Mouse (Mus musculus) intestine, embryonic 15.5 days (tissue): ENCODE data around the gene Tmem259. TPM values are rescaled to one million over a fixed set of nuclear protein-coding genes. Genes with fewer than 3 reads are reported as not detected.

ENCODE experiments used
- ATAC-seq: fragments of 200-750 bp; cut with Nextera tagmentation; 2 replicates; pipeline ENCODE4 v1.8.0; 2017; ENCODE audit warnings: moderate TSS enrichment, moderate library complexity
- H3K27ac ChIP-seq: fragments of 300-500 bp; sonication (generic); 2 replicates; pipeline ENCODE4 v1.5.1; 2015; ENCODE audit warnings: mild to moderate bottlenecking, inconsistent platforms
- H3K27me3 ChIP-seq: fragments of 300-500 bp; sonication (generic); replicated peaks from 2 replicates; pipeline ENCODE4 v1.6.1; 2015; ENCODE audit warnings: inconsistent platforms
- H3K36me3 ChIP-seq: fragments of 300-500 bp; sonication (generic); 2 replicates; pipeline ENCODE4 v1.6.1; 2015; ENCODE audit warnings: inconsistent platforms
- H3K4me1 ChIP-seq: fragments of 300-500 bp; sonication (generic); replicated peaks from 2 replicates; pipeline ENCODE4 v1.6.1; 2015; ENCODE audit warnings: inconsistent platforms
- H3K4me2 ChIP-seq: fragments of 300-500 bp; sonication (generic); replicated peaks from 2 replicates; pipeline ENCODE4 v1.6.1; 2015; ENCODE audit warnings: mild to moderate bottlenecking, inconsistent platforms
- H3K4me3 ChIP-seq: fragments of 300-500 bp; sonication (generic); replicated peaks from 2 replicates; pipeline ENCODE4 v1.5.1; 2015; ENCODE audit warnings: inconsistent platforms
- H3K9ac ChIP-seq: fragments of 300-500 bp; sonication (generic); 2 replicates; pipeline ENCODE4 v1.6.1; 2015; ENCODE audit warnings: inconsistent platforms
- H3K9me3 ChIP-seq: fragments of 300-500 bp; sonication (generic); 2 replicates; pipeline ENCODE4 v1.6.1; 2016; ENCODE audit warnings: inconsistent platforms
- WGBS: fragments of 180-500 bp; shearing (Covaris S2); methylation state at CpG from one replicate; pipeline ENCODE4 v1.1.7; 2015; 5-methylcytosine and 5-hydroxymethylcytosine counted together
- polyA plus RNA-seq: library from polyadenylated mRNA; unstranded; fragments of >200 nt; fragmentation: Nextera tagmentation; extraction: Ambion mirVana; gene quantifications from 2 replicates; pipeline ENCODE4 v1.2.1, GENCODE M21; 2015

Gene Tmem259
- polyA plus RNA-seq, 1 experiment from 2014 or later = 18.1 TPM

DNA sequence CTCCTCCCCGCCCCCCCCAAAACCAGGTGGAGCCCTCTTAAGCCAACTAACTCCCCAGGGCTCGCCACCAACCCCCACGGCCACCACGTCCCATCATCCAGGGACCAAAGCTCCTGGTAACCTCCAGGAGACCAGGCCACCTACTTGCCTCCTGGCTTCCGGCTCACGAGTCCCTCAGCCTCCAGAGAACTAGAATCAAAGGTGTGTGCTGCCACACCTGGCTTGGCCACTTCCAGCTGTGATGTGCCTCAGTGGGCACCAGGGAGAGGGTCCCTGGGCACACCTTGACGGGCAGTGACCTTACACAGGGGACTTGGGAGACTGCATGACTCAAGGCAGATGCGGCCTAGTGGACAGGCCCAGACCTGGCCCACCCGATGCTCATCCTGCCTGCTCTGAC, 28.4 kb downstream of the Tmem259 start:
- Histone ChIP-seq H3K4me1 (0 out of 2 replicates have a peak, but pooled peaks cover 8% of the 10 kb centered on the region), H3K9me3 (no peaks in the 10 kb centered on the region), H3K9ac (0 out of 2 replicates have a peak overlapping the region, but pooled peaks have one; percentile 17), H3K4me2 (no peak overlapping the region), H3K36me3 (peaks cover 13% of the 10 kb centered on the region), H3K27me3 (no peaks in the 10 kb centered on the region), H3K27ac (0 out of 2 replicates have a peak overlapping the region, but pooled peaks have one; percentile 9), H3K4me3 (no peak overlapping the region)
- 74% methylated on average over 9 of the region's 9 CpGs for WGBS
- no peak for ATAC-seq

DNA sequence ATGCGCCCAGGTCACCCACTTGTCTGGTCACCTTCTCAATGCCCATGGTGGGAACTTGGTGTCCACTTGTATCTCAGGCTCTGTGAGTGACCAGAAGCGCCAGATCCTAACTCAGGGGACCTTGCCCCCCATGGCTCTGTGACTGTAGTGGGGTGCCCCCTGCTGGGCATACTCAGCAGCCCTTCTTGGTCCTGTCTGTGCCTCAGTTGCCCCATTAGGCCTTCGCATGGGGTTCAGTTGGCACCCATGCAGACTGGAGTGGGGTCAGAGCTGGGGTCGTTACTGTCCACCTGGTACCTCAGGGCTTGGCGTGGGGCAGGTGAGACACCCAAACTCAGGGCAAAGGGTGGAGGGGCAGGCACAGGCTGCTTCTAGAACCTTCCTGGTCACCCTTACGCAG, 30.2 kb downstream of the Tmem259 start:
- Histone ChIP-seq H3K36me3 (peaks cover 26% of the 10 kb centered on the region), H3K27me3 (no peaks in the 10 kb centered on the region), H3K9ac (no peak overlapping the region), H3K9me3 (no peaks in the 10 kb centered on the region), H3K4me1 (0 out of 2 replicates have a peak, but pooled peaks cover 7% of the 10 kb centered on the region), H3K4me2 (no peak overlapping the region), H3K4me3 (no peak overlapping the region), H3K27ac (no peak overlapping the region)
- WGBS = 85% methylated on average over 6 of the region's 6 CpGs
- ATAC-seq = no peak

DNA sequence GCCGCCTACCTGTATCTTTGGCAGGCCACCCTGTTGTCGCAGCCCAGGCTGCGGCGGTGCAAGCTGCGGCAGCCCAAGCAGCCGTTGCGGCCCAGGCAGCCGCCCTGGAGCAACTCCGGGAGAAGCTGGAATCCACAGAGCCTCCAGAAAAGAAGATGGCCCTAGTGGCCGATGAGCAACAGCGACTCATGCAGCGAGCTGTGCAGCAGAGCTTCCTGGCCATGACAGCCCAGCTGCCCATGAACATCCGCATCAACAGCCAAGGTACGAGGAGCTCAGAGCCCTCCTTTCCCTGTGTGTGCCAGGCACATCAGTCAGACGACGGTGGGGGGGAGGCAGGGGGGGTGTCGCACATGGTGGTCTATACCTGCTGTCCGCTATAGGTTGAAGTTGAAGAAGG, 33.5 kb downstream of the Tmem259 start:
- no peak overlapping the region for H3K4me3 ChIP-seq
- peaks cover 34% of the 10 kb centered on the region for H3K36me3 ChIP-seq
- ATAC-seq = no peak
- H3K4me2 ChIP-seq = no peak overlapping the region
- no peak overlapping the region for H3K9ac ChIP-seq
- H3K4me1 ChIP-seq = peaks cover 22% of the 10 kb centered on the region
- no peaks in the 10 kb centered on the region for H3K9me3 ChIP-seq
- WGBS = 82% methylated on average over 18 of the region's 18 CpGs
- no peak overlapping the region for H3K27ac ChIP-seq
- no peaks in the 10 kb centered on the region for H3K27me3 ChIP-seq

DNA sequence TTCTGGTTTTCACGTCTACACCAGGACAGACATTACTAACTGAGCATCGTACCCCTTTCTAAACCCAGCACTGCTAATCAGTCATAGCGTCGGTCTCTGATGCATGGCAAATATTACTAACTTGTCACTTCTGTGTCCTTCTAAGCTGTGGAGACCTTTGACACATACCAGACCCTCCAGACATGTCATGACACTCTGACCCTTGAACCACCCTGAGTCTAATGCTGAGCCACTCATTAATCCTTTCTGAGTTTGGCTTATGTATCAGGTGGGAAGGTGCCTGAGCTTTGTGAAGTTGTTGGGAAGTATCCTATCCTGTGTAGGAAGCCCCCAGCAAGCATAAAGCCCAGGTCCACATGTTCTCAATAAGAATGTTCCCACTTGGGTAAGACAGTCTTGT, 34.3 kb downstream of the Tmem259 start:
- no peak for ATAC-seq
- no peaks in the 10 kb centered on the region for H3K27me3 ChIP-seq
- H3K4me1 ChIP-seq = peaks cover 30% of the 10 kb centered on the region
- 63% methylated on average over 4 of the region's 4 CpGs for WGBS
- H3K27ac ChIP-seq = no peak overlapping the region
- no peak overlapping the region for H3K4me3 ChIP-seq
- peaks cover 34% of the 10 kb centered on the region for H3K36me3 ChIP-seq
- no peak overlapping the region for H3K9ac ChIP-seq
- H3K9me3 ChIP-seq = no peaks in the 10 kb centered on the region
- no peak overlapping the region for H3K4me2 ChIP-seq

DNA sequence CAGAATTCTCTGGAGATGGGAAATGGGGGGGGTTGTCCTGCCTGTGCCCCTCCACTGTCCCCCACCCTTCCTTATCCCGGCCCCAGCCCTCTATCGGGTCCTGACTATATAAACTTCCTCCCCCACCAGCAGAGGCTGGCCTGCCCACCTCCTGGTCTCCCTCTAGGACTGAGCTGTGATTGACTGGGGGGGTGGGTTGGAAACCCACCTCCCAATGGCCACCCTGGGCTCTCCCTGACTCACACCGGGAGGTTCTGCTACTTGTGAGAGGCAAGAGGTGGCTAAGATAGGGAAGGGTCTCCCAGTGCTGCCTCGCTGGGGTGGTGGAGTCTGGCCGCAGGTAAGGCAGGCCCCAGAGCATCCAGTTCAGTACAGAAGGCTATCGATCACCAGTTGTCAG, 36.6 kb downstream of the Tmem259 start:
- Histone ChIP-seq H3K4me1 (peaks cover 36% of the 10 kb centered on the region), H3K27me3 (no peaks in the 10 kb centered on the region), H3K4me2 (peak overlapping the region; percentile 49), H3K9me3 (no peaks in the 10 kb centered on the region), H3K27ac (peak overlapping the region; percentile 92), H3K36me3 (peaks cover 32% of the 10 kb centered on the region), H3K4me3 (peak overlapping the region; percentile 22; the same call in 1 of the 2 replicates), H3K9ac (0 out of 2 replicates have a peak overlapping the region, but pooled peaks have one; percentile 31)
- WGBS = 63% methylated on average over 6 of the region's 6 CpGs
- ATAC-seq = no peak

DNA sequence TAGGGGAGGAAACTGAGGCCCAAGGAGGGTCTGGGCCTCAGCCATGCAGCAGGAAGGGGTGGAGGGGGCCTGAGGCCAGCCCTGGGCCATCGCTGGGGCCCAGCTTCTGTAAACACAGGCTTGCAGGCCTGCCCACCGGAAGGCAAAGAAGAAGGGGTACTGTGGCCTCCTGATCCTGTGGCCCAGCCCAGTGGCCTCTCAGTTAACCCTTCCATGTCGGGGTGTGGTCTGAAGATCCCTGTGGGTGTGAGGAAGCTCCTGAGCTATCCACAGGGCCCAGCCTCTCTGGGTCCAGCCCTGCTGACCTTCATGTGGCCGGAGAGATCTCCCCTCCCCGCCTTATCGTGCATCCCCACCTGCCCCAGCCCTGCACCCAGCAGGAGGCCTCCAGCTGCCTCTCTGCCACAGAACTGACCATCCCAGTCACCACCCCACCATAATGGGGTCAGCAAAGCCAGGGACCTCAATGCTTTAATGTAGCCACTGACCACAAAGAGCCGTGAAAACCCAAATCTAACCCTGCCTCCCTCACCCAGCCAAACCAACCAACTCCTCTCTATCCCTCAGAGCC, 37.3 kb downstream of the Tmem259 start:
- ATAC-seq = peak; percentile 56
- Histone ChIP-seq H3K9me3 (no peaks in the 10 kb centered on the region), H3K4me1 (peaks cover 36% of the 10 kb centered on the region), H3K27ac (peak overlapping the region; percentile 92), H3K27me3 (no peaks in the 10 kb centered on the region), H3K4me2 (peak overlapping the region; percentile 49), H3K4me3 (peak overlapping the region; percentile 22), H3K36me3 (peaks cover 35% of the 10 kb centered on the region), H3K9ac (peak overlapping the region; percentile 31; the same call in 1 of the 2 replicates)
- WGBS = 8% methylated on average over 7 of the region's 7 CpGs

DNA sequence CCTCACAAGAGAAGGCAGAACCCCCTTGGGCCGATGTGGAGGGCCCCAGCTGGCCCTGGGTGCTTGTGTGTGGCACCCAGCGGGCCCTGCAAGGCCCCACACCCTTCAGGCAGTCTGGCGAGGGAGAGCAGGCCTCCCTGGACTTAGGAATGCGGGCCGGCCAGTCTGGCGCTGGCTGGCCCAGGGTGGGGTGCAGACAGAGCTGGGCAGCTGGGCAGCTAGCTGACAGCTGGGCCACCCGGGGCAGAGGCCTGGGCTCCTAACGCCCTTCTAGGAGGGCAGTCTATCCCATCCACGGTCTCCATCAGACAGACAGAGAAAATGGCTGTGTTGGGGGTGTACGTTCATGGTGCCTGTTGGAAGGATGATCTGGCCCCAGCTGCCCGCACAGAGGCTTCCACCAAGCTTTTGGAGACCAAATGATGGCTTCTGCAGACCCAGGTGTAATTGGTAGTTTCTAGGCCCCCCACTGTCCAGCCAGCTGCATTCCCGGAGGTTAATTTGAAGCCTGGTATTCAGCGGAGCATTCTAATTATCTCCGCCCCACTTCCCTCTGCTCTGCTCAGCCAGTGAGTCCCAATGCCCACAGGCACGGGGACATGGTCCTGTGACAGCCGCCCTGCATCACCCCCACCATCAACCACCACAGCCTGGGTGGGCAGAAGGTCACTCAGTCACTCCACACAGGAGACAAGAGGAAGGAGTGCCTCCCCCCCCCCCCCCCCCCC, 38.5 kb downstream of the Tmem259 start:
- no peaks in the 10 kb centered on the region for H3K27me3 ChIP-seq
- peaks cover 36% of the 10 kb centered on the region for H3K4me1 ChIP-seq
- H3K4me2 ChIP-seq = peak overlapping the region; percentile 49
- H3K4me3 ChIP-seq = peak overlapping the region; percentile 22; the same call in 1 of the 2 replicates
- H3K27ac ChIP-seq = peak overlapping the region; percentile 92
- H3K9me3 ChIP-seq = no peaks in the 10 kb centered on the region
- peak; percentile 26; the same call in 1 of the 2 replicates for ATAC-seq
- peaks cover 27% of the 10 kb centered on the region for H3K36me3 ChIP-seq
- WGBS = 25% methylated on average over 16 of the region's 16 CpGs
- H3K9ac ChIP-seq = peak overlapping the region; percentile 36

DNA sequence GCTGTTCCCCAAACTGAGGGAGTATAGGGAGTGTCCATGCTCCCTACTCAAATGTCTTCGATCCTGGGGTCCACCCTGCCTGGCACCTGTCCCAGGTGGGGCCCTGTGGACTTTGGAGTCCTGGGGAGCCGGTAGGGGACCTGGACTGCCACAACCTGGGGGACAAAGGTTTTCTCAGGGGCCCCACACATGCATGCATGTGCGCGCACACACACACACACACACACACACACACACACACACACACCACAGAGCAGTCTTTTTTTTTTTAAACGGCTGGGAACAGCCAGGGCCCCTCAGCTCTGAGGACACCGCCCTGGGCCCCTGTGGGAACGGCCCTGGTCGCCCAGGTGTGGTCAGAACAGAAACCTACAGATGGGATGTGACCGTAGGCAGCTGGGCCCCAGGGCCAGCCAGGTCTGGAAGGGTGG, 40.6 kb downstream of the Tmem259 start:
- Histone ChIP-seq H3K36me3 (0 out of 2 replicates have a peak, but pooled peaks cover 10% of the 10 kb centered on the region), H3K27me3 (no peaks in the 10 kb centered on the region), H3K9me3 (no peaks in the 10 kb centered on the region), H3K4me3 (no peak overlapping the region), H3K9ac (no peak overlapping the region), H3K4me2 (peak overlapping the region; percentile 49), H3K4me1 (peaks cover 37% of the 10 kb centered on the region), H3K27ac (peak overlapping the region; percentile 92)
- WGBS = 40% methylated on average over 9 of the region's 9 CpGs
- ATAC-seq = peak; percentile 85

DNA sequence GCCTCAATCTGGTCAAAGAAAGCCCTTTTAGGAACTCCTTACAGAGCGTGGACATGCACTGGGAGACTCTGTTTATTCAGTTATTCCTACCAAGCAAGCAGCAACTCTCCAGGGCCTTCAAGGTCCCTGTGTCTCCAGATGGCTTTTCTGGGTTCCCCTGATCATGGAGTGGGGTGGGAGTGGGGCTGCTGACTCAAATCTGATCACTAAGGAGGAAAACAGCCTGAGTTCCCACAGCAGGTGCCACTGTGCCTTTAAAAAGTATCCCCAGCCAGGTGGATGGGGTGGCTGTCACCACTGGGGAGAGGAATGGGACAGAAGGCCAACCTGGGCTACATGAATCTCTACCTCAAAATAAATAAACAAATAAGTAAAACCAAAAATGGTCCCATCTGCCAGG, 41.1 kb downstream of the Tmem259 start:
- Histone ChIP-seq H3K9ac (0 out of 2 replicates have a peak overlapping the region, but pooled peaks have one; percentile 15), H3K4me2 (no peak overlapping the region; the same call in 1 of the 2 replicates), H3K27me3 (no peaks in the 10 kb centered on the region), H3K9me3 (no peaks in the 10 kb centered on the region), H3K36me3 (peaks cover 12% of the 10 kb centered on the region; the same call in 1 of the 2 replicates), H3K4me1 (peaks cover 41% of the 10 kb centered on the region), H3K27ac (peak overlapping the region; percentile 92), H3K4me3 (no peak overlapping the region)
- 63% methylated on average over 1 of the region's 1 CpGs for WGBS
- peak; percentile 0; the same call in 1 of the 2 replicates for ATAC-seq

DNA sequence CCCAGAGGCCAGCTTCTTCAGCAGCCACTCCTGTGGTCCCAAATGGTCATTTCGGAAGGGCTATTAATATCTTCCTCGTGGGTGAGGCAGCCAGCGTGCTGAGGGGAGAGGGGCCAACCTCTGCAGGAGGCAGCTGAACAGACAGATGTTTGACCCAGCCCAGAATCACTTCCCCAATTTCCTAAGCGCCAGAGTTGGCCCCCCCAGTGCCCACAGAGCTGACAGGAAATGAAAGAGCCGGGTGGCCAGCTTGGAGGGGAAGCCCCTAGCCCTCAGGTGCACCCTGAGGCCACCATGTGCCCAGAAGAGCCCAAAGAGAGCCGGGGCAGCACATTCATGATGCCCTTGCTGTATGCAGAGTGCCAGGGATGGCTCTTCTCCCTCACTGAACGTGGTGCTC, 43.4 kb downstream of the Tmem259 start:
- 64% methylated on average over 7 of the region's 7 CpGs for WGBS
- ATAC-seq = no peak

DNA sequence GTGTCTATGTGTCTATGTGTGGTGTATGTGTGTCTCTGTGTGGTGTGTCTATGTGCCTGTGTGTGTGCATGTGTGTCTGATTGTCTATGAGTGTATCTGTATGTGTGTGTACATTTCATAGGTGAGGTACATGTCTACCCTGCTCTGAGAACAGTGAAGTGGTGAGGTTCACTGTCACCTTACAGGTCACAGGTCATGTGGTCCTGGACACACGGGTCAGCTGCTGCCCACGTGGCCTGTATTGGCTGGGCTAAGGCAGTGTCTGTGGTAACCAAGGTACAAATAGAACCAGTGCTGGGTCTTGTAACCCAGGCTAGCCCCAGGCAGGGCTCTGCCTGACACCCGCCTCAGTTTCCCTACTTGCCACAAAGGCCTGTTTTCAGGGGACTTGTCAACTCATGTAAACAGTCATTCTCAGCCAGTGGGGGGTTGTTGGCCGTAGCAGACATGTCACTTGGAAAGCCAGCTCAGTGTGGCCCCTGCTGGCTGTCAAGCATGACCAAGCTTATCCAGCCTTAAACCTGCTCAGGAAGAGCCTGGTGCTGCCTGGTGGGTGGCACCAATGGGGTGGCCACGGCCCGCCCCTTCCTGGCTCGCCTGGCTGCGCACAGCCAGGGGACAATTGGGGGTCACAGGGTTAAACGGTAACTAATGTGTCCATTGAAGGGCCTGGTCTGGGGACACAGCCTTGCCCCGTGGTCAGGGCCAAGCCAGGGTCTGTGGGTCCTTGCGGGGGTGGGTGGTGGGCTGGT, 46.2 kb downstream of the Tmem259 start:
- H3K4me2 ChIP-seq = no peak overlapping the region
- 70% methylated on average over 11 of the region's 11 CpGs for WGBS
- H3K4me3 ChIP-seq = no peak overlapping the region
- peaks cover 22% of the 10 kb centered on the region for H3K36me3 ChIP-seq
- no peaks in the 10 kb centered on the region for H3K9me3 ChIP-seq
- H3K27me3 ChIP-seq = no peaks in the 10 kb centered on the region
- H3K9ac ChIP-seq = no peak overlapping the region
- peaks cover 51% of the 10 kb centered on the region for H3K4me1 ChIP-seq
- H3K27ac ChIP-seq = no peak overlapping the region
- ATAC-seq = no peak

More for the DNA sequence above, 43.4 kb downstream of the Tmem259 start:
- Histone ChIP-seq H3K4me1 (peaks cover 41% of the 10 kb centered on the region), H3K9me3 (no peaks in the 10 kb centered on the region), H3K9ac (no peak overlapping the region), H3K4me3 (no peak overlapping the region), H3K27me3 (no peaks in the 10 kb centered on the region), H3K27ac (peak overlapping the region; percentile 11; the same call in 1 of the 2 replicates), H3K36me3 (peaks cover 18% of the 10 kb centered on the region), H3K4me2 (no peak overlapping the region)

DNA sequence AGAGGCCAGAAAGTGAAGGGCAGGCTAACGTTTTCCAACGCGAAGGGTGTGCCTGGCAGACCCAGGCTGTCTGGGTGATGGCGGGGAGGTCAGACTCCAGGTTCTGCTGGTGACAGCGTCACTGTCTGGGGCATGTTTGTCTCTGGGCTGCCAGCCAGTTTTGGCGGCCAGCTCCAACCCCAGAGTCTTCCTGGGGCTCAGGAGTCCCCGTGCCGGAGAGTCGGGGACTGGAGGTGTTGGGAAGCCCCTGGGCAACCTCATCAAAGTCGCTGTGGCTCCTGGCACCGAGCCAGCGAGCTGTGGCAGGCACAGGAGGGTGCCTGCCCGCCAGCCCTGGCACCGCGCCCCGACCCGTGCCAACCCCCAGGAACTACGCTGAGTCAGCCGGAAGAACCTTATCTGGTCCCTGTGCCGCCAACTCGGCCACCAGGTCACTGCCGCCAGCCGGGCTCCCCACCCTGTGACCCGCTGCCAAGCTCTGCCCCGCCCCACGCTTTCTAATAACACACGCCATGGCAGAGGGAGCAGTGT, 47.2 kb downstream of the Tmem259 start:
- WGBS = 57% methylated on average over 27 of the region's 27 CpGs
- H3K4me3 ChIP-seq = no peak overlapping the region
- H3K4me1 ChIP-seq = peaks cover 61% of the 10 kb centered on the region
- H3K27me3 ChIP-seq = no peaks in the 10 kb centered on the region
- H3K36me3 ChIP-seq = peaks cover 27% of the 10 kb centered on the region
- peak; percentile 46 for ATAC-seq
- H3K4me2 ChIP-seq = peak overlapping the region; percentile 30
- peak overlapping the region; percentile 65 for H3K27ac ChIP-seq
- no peaks in the 10 kb centered on the region for H3K9me3 ChIP-seq
- H3K9ac ChIP-seq = 0 out of 2 replicates have a peak overlapping the region, but pooled peaks have one; percentile 14
